Mouse (Mus musculus) B cell, adult 2 months (primary cell): ENCODE measurements around the gene Limk2.

ENCODE experiments used
- DNase-seq, 2 experiments: peaks; one replicate each; pipeline ENCODE4 v3.0.0; 2022

Limk2 gene

GRCm38 (mm10) chr11:3412111-3412510 is 3.1 kb upstream of the Limk2 start:
- no peak for DNase-seq

- peak; percentile 6 to 10 for DNase-seq
Observed at GRCm38 (mm10) chr11:3408131-3408996, 625 bp downstream of the Limk2 start.

GRCm38 (mm10) chr11:3404287-3405047 is 4.5 kb downstream of the Limk2 start:
- DNase-seq: no peak

- no peak for DNase-seq
Observed at GRCm38 (mm10) chr11:3403024-3403423, 6.0 kb downstream of the Limk2 start.

GRCm38 (mm10) chr11:3398318-3398717 is 10.7 kb downstream of the Limk2 start:
- no peak for DNase-seq

- no peak for DNase-seq
Observed at GRCm38 (mm10) chr11:3396562-3396961, 12.4 kb downstream of the Limk2 start.

GRCm38 (mm10) chr11:3396091-3396490 is 12.9 kb downstream of the Limk2 start:
- no peak for DNase-seq

GRCm38 (mm10) chr11:3394520-3394919 is 14.5 kb downstream of the Limk2 start:
- no peak for DNase-seq

GRCm38 (mm10) chr11:3392526-3392925 is 16.5 kb downstream of the Limk2 start:
- no peak for DNase-seq

GRCm38 (mm10) chr11:3390789-3391188 is 18.2 kb downstream of the Limk2 start:
- DNase-seq: no peak

GRCm38 (mm10) chr11:3389996-3390395 is 19.0 kb downstream of the Limk2 start:
- DNase-seq: no peak

- no peak for DNase-seq
Observed at GRCm38 (mm10) chr11:3387482-3388196, 21.4 kb downstream of the Limk2 start.

- DNase-seq: peak; percentile 85 to 86
Observed at GRCm38 (mm10) chr11:3386941-3387368, 22.0 kb downstream of the Limk2 start.

- DNase-seq: peak; percentile 49 to 65
Observed at GRCm38 (mm10) chr11:3382602-3383594, 26.1 kb downstream of the Limk2 start.

GRCm38 (mm10) chr11:3381148-3381814 is 27.7 kb downstream of the Limk2 start:
- no peak for DNase-seq

GRCm38 (mm10) chr11:3379427-3379826 is 29.6 kb downstream of the Limk2 start:
- no peak for DNase-seq

- no peak for DNase-seq
Observed at GRCm38 (mm10) chr11:3374741-3375140, 34.2 kb downstream of the Limk2 start.

GRCm38 (mm10) chr11:3374293-3374645 is 34.7 kb downstream of the Limk2 start:
- no peak for DNase-seq

GRCm38 (mm10) chr11:3373591-3374292 is 35.2 kb downstream of the Limk2 start:
- DNase-seq: no peak

- DNase-seq: no peak
Observed at GRCm38 (mm10) chr11:3371599-3372295, 37.2 kb downstream of the Limk2 start.
